Mouse (Mus musculus): ENCODE data around the gene Kcnj10. TPM values are rescaled to one million over a fixed set of nuclear protein-coding genes. Genes with fewer than 3 reads are reported as not detected.

The Kcnj10 gene
- polyA plus RNA-seq, 1 experiment from 2014 or later = not detected

- no peak overlapping the region for H3K4me3 ChIP-seq (ENCODE audit: control insufficient read depth in 1 of 2, insufficient read depth in 1 of 2, low read depth in 1 of 2, low read length in 2 of 2)
- peaks cover 56 to 66% of the 10 kb centered on the region in 2 experiments for H3K4me1 ChIP-seq (ENCODE audit: control insufficient read depth in 2 of 2, insufficient read depth in 2 of 2, low read length in 2 of 2)
- H3K27ac ChIP-seq (replicated peaks in 1 of 2; ENCODE audit: control insufficient read depth in 1 of 2, insufficient read depth in 1 of 2, low read depth in 2 of 2, low read length in 2 of 2) = peak overlapping the region; percentile 34 to 67
- H3K36me3 ChIP-seq (ENCODE audit: control insufficient read depth, insufficient read depth, low read length) = no peaks in the 10 kb centered on the region
- ATAC-seq (ENCODE audit: insufficient number of reproducible peaks, insufficient read depth, low FRiP score, low read depth) = no peak
- WGBS = 35% methylated on average over 5 of the region's 5 CpGs
- no peaks in the 10 kb centered on the region for H3K27me3 ChIP-seq (ENCODE audit: control insufficient read depth, insufficient read depth, low read length)
- peak overlapping the region; percentile 18; the same call in 1 of the 2 replicates for H3K9ac ChIP-seq (ENCODE audit: low read length)
- no peaks in the 10 kb centered on the region for H3K9me3 ChIP-seq (ENCODE audit: control insufficient read depth, low read length)
- no peak overlapping the region for H3K4me2 ChIP-seq (ENCODE audit: low read length)
These were observed 40.8 kb upstream of the Kcnj10 start for GRCm38 (mm10) chr1:172300247-172300646.

DNA sequence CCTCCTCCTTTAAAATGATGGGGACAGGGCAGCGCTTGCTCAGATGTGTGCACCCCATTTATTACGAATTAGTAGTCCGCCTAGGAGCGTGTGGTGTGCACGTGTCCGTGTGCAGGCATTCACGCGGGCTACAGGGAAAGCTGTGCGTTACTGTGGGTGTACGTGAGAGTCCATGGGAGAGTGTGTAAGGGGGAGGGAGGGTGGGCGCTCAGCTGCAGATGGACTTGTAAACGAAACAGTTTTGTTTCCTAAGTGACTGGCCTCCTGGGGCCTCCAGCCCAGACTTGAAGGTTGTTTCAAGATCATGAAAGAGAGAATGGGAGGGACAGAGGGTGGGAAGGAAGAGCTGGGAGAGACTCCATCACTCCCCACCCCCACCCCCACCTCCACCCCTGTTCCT is 39.8 kb upstream of the Kcnj10 start:
- 48% methylated on average over 12 of the region's 12 CpGs for WGBS
- H3K4me1 ChIP-seq (ENCODE audit: control insufficient read depth in 2 of 2, insufficient read depth in 2 of 2, low read length in 2 of 2) = peaks cover 49 to 57% of the 10 kb centered on the region in 2 experiments
- ATAC-seq (ENCODE audit: insufficient number of reproducible peaks, insufficient read depth, low FRiP score, low read depth) = no peak
- H3K4me3 ChIP-seq (ENCODE audit: control insufficient read depth in 1 of 2, insufficient read depth in 1 of 2, low read depth in 1 of 2, low read length in 2 of 2) = no peak overlapping the region
- H3K36me3 ChIP-seq (ENCODE audit: control insufficient read depth, insufficient read depth, low read length) = no peaks in the 10 kb centered on the region
- no peaks in the 10 kb centered on the region for H3K9me3 ChIP-seq (ENCODE audit: control insufficient read depth, low read length)
- no peak overlapping the region for H3K4me2 ChIP-seq (ENCODE audit: low read length)
- H3K27me3 ChIP-seq (ENCODE audit: control insufficient read depth, insufficient read depth, low read length) = no peaks in the 10 kb centered on the region
- peak overlapping the region in 1 of 2 experiments; percentile 34; a peak in 2 of 4 replicates for H3K27ac ChIP-seq (replicated peaks in 1 of 2; ENCODE audit: control insufficient read depth in 1 of 2, insufficient read depth in 1 of 2, low read depth in 2 of 2, low read length in 2 of 2)
- H3K9ac ChIP-seq (ENCODE audit: low read length) = no peak overlapping the region

- Histone ChIP-seq H3K4me2 (ENCODE audit: low read length) (no peak overlapping the region), H3K27me3 (ENCODE audit: control insufficient read depth, insufficient read depth, low read length) (no peaks in the 10 kb centered on the region), H3K4me3 (ENCODE audit: control insufficient read depth in 1 of 2, insufficient read depth in 1 of 2, low read depth in 1 of 2, low read length in 2 of 2) (no peak overlapping the region), H3K36me3 (ENCODE audit: control insufficient read depth, insufficient read depth, low read length) (no peaks in the 10 kb centered on the region), H3K9ac (ENCODE audit: low read length) (no peak overlapping the region), H3K27ac (replicated peaks in 1 of 2; ENCODE audit: control insufficient read depth in 1 of 2, insufficient read depth in 1 of 2, low read depth in 2 of 2, low read length in 2 of 2) (no peak overlapping the region), H3K9me3 (ENCODE audit: control insufficient read depth, low read length) (no peaks in the 10 kb centered on the region), H3K4me1 (ENCODE audit: control insufficient read depth in 2 of 2, insufficient read depth in 2 of 2, low read length in 2 of 2) (peaks cover 37 to 46% of the 10 kb centered on the region in 2 experiments)
- ATAC-seq (ENCODE audit: insufficient number of reproducible peaks, insufficient read depth, low FRiP score, low read depth) = no peak
- WGBS = 67% methylated on average over 3 of the region's 3 CpGs
These were observed 38.7 kb upstream of the Kcnj10 start for GRCm38 (mm10) chr1:172302311-172302710.

GRCm38 (mm10) chr1:172302851-172303250 is 38.2 kb upstream of the Kcnj10 start:
- no peak for ATAC-seq (ENCODE audit: insufficient number of reproducible peaks, insufficient read depth, low FRiP score, low read depth)
- no peaks in the 10 kb centered on the region for H3K36me3 ChIP-seq (ENCODE audit: control insufficient read depth, insufficient read depth, low read length)
- WGBS = 39% methylated on average over 6 of the region's 6 CpGs
- no peak overlapping the region for H3K9ac ChIP-seq (ENCODE audit: low read length)
- H3K27me3 ChIP-seq (ENCODE audit: control insufficient read depth, insufficient read depth, low read length) = no peaks in the 10 kb centered on the region
- no peak overlapping the region for H3K4me3 ChIP-seq (ENCODE audit: control insufficient read depth in 1 of 2, insufficient read depth in 1 of 2, low read depth in 1 of 2, low read length in 2 of 2)
- peaks cover 33 to 44% of the 10 kb centered on the region in 2 experiments for H3K4me1 ChIP-seq (ENCODE audit: control insufficient read depth in 2 of 2, insufficient read depth in 2 of 2, low read length in 2 of 2)
- H3K27ac ChIP-seq (replicated peaks in 1 of 2; ENCODE audit: control insufficient read depth in 1 of 2, insufficient read depth in 1 of 2, low read depth in 2 of 2, low read length in 2 of 2) = no peak overlapping the region
- no peak overlapping the region for H3K4me2 ChIP-seq (ENCODE audit: low read length)
- H3K9me3 ChIP-seq (ENCODE audit: control insufficient read depth, low read length) = no peaks in the 10 kb centered on the region

GRCm38 (mm10) chr1:172304443-172304842 is 36.6 kb upstream of the Kcnj10 start:
- 35% methylated on average over 6 of the region's 6 CpGs for WGBS
- H3K27ac ChIP-seq (replicated peaks in 1 of 2; ENCODE audit: control insufficient read depth in 1 of 2, insufficient read depth in 1 of 2, low read depth in 2 of 2, low read length in 2 of 2) = no peak overlapping the region
- H3K27me3 ChIP-seq (ENCODE audit: control insufficient read depth, insufficient read depth, low read length) = no peaks in the 10 kb centered on the region
- no peak overlapping the region for H3K4me2 ChIP-seq (ENCODE audit: low read length)
- H3K9ac ChIP-seq (ENCODE audit: low read length) = no peak overlapping the region
- no peak for ATAC-seq (ENCODE audit: insufficient number of reproducible peaks, insufficient read depth, low FRiP score, low read depth)
- no peaks in the 10 kb centered on the region for H3K9me3 ChIP-seq (ENCODE audit: control insufficient read depth, low read length)
- peaks cover 21 to 34% of the 10 kb centered on the region in 2 experiments for H3K4me1 ChIP-seq (ENCODE audit: control insufficient read depth in 2 of 2, insufficient read depth in 2 of 2, low read length in 2 of 2)
- H3K36me3 ChIP-seq (ENCODE audit: control insufficient read depth, insufficient read depth, low read length) = no peaks in the 10 kb centered on the region
- H3K4me3 ChIP-seq (ENCODE audit: control insufficient read depth in 1 of 2, insufficient read depth in 1 of 2, low read depth in 1 of 2, low read length in 2 of 2) = no peak overlapping the region

DNA sequence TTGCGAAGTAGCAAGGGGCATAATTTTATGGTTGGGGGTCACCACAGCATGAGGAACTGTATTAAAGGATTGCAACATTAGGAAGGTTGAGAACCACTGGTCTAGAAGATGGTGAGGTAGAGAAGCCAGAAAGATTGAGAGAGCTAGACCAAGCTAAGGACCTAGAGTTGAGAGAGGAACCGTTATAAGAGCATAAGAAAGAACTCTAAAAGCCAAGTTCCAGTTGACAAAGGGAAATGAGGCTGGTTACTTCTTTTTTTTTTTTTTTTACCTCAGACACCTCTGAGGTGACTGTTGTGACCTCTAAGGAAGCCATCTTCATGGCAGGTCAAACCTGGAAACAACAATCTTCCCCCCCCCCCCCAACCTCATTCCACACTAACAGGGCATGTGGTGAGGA is 35.9 kb upstream of the Kcnj10 start:
- no peak overlapping the region for H3K4me3 ChIP-seq (ENCODE audit: control insufficient read depth in 1 of 2, insufficient read depth in 1 of 2, low read depth in 1 of 2, low read length in 2 of 2)
- no peak overlapping the region for H3K9ac ChIP-seq (ENCODE audit: low read length)
- ATAC-seq (ENCODE audit: insufficient number of reproducible peaks, insufficient read depth, low FRiP score, low read depth) = no peak

GRCm38 (mm10) chr1:172305635-172306034 is 35.4 kb upstream of the Kcnj10 start:
- 70% methylated on average over 3 of the region's 3 CpGs for WGBS
- Histone ChIP-seq H3K4me2 (ENCODE audit: low read length) (no peak overlapping the region), H3K9ac (ENCODE audit: low read length) (no peak overlapping the region), H3K9me3 (ENCODE audit: control insufficient read depth, low read length) (no peaks in the 10 kb centered on the region), H3K27ac (replicated peaks in 1 of 2; ENCODE audit: control insufficient read depth in 1 of 2, insufficient read depth in 1 of 2, low read depth in 2 of 2, low read length in 2 of 2) (no peak overlapping the region), H3K4me3 (ENCODE audit: control insufficient read depth in 1 of 2, insufficient read depth in 1 of 2, low read depth in 1 of 2, low read length in 2 of 2) (no peak overlapping the region), H3K27me3 (ENCODE audit: control insufficient read depth, insufficient read depth, low read length) (no peaks in the 10 kb centered on the region), H3K4me1 (ENCODE audit: control insufficient read depth in 2 of 2, insufficient read depth in 2 of 2, low read length in 2 of 2) (peaks cover 12 to 22% of the 10 kb centered on the region in 2 experiments), H3K36me3 (ENCODE audit: control insufficient read depth, insufficient read depth, low read length) (no peaks in the 10 kb centered on the region)
- ATAC-seq (ENCODE audit: insufficient number of reproducible peaks, insufficient read depth, low FRiP score, low read depth) = no peak

More for the DNA sequence above, 35.9 kb upstream of the Kcnj10 start:
- Histone ChIP-seq H3K27ac (replicated peaks in 1 of 2; ENCODE audit: control insufficient read depth in 1 of 2, insufficient read depth in 1 of 2, low read depth in 2 of 2, low read length in 2 of 2) (no peak overlapping the region), H3K27me3 (ENCODE audit: control insufficient read depth, insufficient read depth, low read length) (no peaks in the 10 kb centered on the region), H3K36me3 (ENCODE audit: control insufficient read depth, insufficient read depth, low read length) (no peaks in the 10 kb centered on the region), H3K4me1 (ENCODE audit: control insufficient read depth in 2 of 2, insufficient read depth in 2 of 2, low read length in 2 of 2) (peaks cover 17 to 26% of the 10 kb centered on the region in 2 experiments), H3K4me2 (ENCODE audit: low read length) (no peak overlapping the region), H3K9me3 (ENCODE audit: control insufficient read depth, low read length) (no peaks in the 10 kb centered on the region)
- 83% methylated on average over 2 of the region's 2 CpGs for WGBS

GRCm38 (mm10) chr1:172306196-172306595 is 34.8 kb upstream of the Kcnj10 start:
- H3K4me1 ChIP-seq (ENCODE audit: control insufficient read depth in 2 of 2, insufficient read depth in 2 of 2, low read length in 2 of 2) = peaks cover 9 to 19% of the 10 kb centered on the region in 2 experiments
- no peak overlapping the region for H3K27ac ChIP-seq (replicated peaks in 1 of 2; ENCODE audit: control insufficient read depth in 1 of 2, insufficient read depth in 1 of 2, low read depth in 2 of 2, low read length in 2 of 2)
- no peak overlapping the region for H3K4me2 ChIP-seq (ENCODE audit: low read length)
- no peaks in the 10 kb centered on the region for H3K9me3 ChIP-seq (ENCODE audit: control insufficient read depth, low read length)
- ATAC-seq (ENCODE audit: insufficient number of reproducible peaks, insufficient read depth, low FRiP score, low read depth) = no peak
- WGBS = 69% methylated on average over 4 of the region's 4 CpGs
- no peak overlapping the region for H3K9ac ChIP-seq (ENCODE audit: low read length)
- H3K27me3 ChIP-seq (ENCODE audit: control insufficient read depth, insufficient read depth, low read length) = no peaks in the 10 kb centered on the region
- no peaks in the 10 kb centered on the region for H3K36me3 ChIP-seq (ENCODE audit: control insufficient read depth, insufficient read depth, low read length)
- H3K4me3 ChIP-seq (ENCODE audit: control insufficient read depth in 1 of 2, insufficient read depth in 1 of 2, low read depth in 1 of 2, low read length in 2 of 2) = no peak overlapping the region
